Mouse (Mus musculus): Measurements from ENCODE around the gene AW146154. TPM values are rescaled to one million over a fixed set of nuclear protein-coding genes. Genes with fewer than 3 reads are reported as not detected.
"Not testable (repeated sequence)": the region's sequence is repeated elsewhere in the genome, so short reads cannot be mapped to it uniquely, and the experiment has no call there.

Gene AW146154
- 0.85 TPM for polyA plus RNA-seq (2012; fragmentation: generic; extraction: Trizol)
- long read RNA-seq, experiment 1, partial matches to known transcripts, result 0 of 7 reads
- long read RNA-seq, experiment 1, other reads (novel, unspliced or antisense), result 3 of 7 reads
- long read RNA-seq, experiment 2, transcript AW146154-201 (4 exons, 3,411 nt), result major isoform, 9 of 12 reads
- long read RNA-seq, experiment 2, partial matches to known transcripts, result 0 of 12 reads
- long read RNA-seq, experiment 2, other reads (novel, unspliced or antisense), result 2 of 12 reads

DNA sequence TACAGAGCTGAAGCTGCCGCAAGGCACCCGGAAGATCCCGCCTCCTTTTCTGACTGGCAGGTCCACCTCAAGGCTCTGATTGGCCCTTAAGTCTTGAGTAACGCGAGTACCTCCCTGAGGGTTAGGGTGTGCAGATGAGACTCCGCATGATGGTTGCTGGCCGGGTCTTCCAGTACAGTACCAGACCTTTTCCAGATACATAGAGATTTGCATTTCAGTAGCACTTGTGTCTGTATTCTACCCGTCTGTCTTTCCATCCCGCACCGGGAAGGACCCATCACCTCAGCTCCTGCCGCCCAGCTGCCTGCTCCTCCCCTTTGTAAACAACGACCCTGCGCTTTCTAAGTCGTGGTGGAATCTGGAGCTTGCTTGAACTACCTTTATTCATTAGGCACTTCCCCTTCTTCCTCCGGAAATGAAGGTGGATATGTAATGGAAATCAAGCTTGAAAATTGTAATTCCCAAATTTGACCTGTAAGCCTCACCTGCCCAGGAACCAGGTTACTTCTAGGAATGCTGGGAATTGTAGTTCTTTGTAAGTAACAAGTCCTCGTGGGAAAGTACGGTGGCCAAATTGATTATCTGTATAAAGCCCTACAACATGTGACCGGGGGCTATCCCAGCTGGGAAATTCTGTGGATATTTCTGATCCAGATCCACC is at the start of gene AW146154, which contains the start of gene Gm20449:
TSS of gene AW146154 (minus strand) at position 502 of the 661 bp plus-strand sequence.
TSS of gene Gm20449 (minus strand) at position 29 of the 661 bp plus-strand sequence.
- no peak for TF ChIP-seq USF1 (IDR thresholded peaks at IDR 0.05; ENCODE audit: low read depth)
- no peak for TF ChIP-seq CTCF (IDR thresholded peaks at IDR 0.05; ENCODE audit: control insufficient read depth, insufficient read depth, insufficient read length)
- no peak for TF ChIP-seq MAX (IDR thresholded peaks at IDR 0.05)
- TF ChIP-seq MYOG (IDR thresholded peaks at IDR 0.05; ENCODE audit: control insufficient read depth, extremely low read depth, insufficient read length), result no peak
- no peak for TF ChIP-seq FOSL1 (IDR thresholded peaks at IDR 0.05; ENCODE audit: insufficient read depth, low read length, poor library complexity, severe bottlenecking)
- TF ChIP-seq CEBPB (IDR thresholded peaks at IDR 0.05; ENCODE audit: low read depth), result no peak
- no peak for TF ChIP-seq MYOD1 (IDR thresholded peaks at IDR 0.05; ENCODE audit: control insufficient read depth, insufficient read length, low read depth)
- Histone ChIP-seq H3K79me2 (ENCODE audit: control insufficient read depth, insufficient read depth) (no peaks in the 10 kb centered on the region), H3K4me3 (ENCODE audit: insufficient read depth, poor library complexity, severe bottlenecking) (peak within 1 kb of the TSS; percentile 40), H3ac (ENCODE audit: control insufficient read depth, insufficient read length, low read depth) (peak within 1 kb of the TSS; percentile 56), H3K79me3 (ENCODE audit: low read depth) (no peaks in the 10 kb centered on the region), H3K36me3 (ENCODE audit: control insufficient read depth, insufficient read depth) (no peaks in the 10 kb centered on the region), H3K27me3 (ENCODE audit: control insufficient read depth, insufficient read depth, insufficient read length) (no peaks in the 10 kb centered on the region)

DNA sequence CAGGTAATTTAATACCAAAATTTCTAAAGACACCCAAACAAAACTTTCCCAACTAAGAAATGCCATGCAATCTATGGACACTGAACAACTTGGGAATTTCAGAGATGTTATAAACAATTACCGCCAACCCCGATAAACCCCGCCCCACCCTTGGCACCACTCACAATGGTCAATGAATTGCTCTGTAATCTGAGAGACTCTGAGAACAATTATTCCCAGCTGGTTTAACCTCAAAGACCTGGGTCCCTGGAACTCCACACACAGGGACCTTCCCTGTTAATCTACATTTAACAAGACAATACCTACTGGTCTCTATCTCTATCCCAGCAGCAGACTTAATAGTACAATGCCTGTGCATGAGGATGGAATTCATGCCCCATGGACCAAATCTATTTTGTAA is 13.0 kb upstream of the AW146154 start:
- no peak for TF ChIP-seq CEBPB (IDR thresholded peaks at IDR 0.05; ENCODE audit: low read depth)
- H3K79me2 ChIP-seq (ENCODE audit: control insufficient read depth, insufficient read depth), result no peaks in the 10 kb centered on the region
- H3K27me3 ChIP-seq (ENCODE audit: control insufficient read depth, insufficient read depth, insufficient read length), result no peaks in the 10 kb centered on the region
- H3K79me3 ChIP-seq (ENCODE audit: low read depth), result no peaks in the 10 kb centered on the region
- no peak overlapping the region for H3K4me3 ChIP-seq (ENCODE audit: insufficient read depth, poor library complexity, severe bottlenecking)
- H3ac ChIP-seq (ENCODE audit: control insufficient read depth, insufficient read length, low read depth), result no peak overlapping the region
- no peaks in the 10 kb centered on the region for H3K36me3 ChIP-seq (ENCODE audit: control insufficient read depth, insufficient read depth)

DNA sequence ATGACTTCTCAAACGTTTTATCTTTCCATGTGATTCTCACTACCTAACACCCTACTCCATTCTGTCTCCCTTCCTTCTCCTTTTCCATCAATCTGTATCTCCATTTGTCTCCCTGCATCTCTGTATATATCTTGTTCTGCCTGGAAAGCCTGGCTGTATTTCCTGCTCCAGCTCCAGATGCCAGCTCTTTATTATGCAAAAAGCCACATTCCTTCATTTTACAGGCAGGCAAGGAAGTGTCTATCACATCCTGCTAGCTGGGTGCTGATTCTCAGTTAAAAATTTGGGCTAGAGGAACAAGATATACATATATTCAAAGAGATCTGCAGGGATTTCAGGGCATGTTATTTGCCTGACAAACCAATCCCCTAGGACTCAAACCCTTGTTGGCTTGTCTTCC is 12.5 kb upstream of the AW146154 start:
- H3K36me3 ChIP-seq (ENCODE audit: control insufficient read depth, insufficient read depth), result no peaks in the 10 kb centered on the region
- no peak for TF ChIP-seq CEBPB (IDR thresholded peaks at IDR 0.05; ENCODE audit: low read depth)
- TF ChIP-seq MYOG (IDR thresholded peaks at IDR 0.05; ENCODE audit: control insufficient read depth, extremely low read depth, insufficient read length), result no peak
- no peak for TF ChIP-seq USF1 (IDR thresholded peaks at IDR 0.05; ENCODE audit: low read depth)
- TF ChIP-seq MYOD1 (IDR thresholded peaks at IDR 0.05; ENCODE audit: control insufficient read depth, insufficient read length, low read depth), result no peak
- no peak for TF ChIP-seq MAX (IDR thresholded peaks at IDR 0.05)
- no peak for TF ChIP-seq FOSL1 (IDR thresholded peaks at IDR 0.05; ENCODE audit: insufficient read depth, low read length, poor library complexity, severe bottlenecking)
- TF ChIP-seq CTCF (IDR thresholded peaks at IDR 0.05; ENCODE audit: control insufficient read depth, insufficient read depth, insufficient read length), result no peak
- no peaks in the 10 kb centered on the region for H3K79me3 ChIP-seq (ENCODE audit: low read depth)
- H3K79me2 ChIP-seq (ENCODE audit: control insufficient read depth, insufficient read depth), result no peaks in the 10 kb centered on the region
- H3K27me3 ChIP-seq (ENCODE audit: control insufficient read depth, insufficient read depth, insufficient read length), result no peaks in the 10 kb centered on the region
- H3ac ChIP-seq (ENCODE audit: control insufficient read depth, insufficient read length, low read depth), result no peak overlapping the region
- no peak overlapping the region for H3K4me3 ChIP-seq (ENCODE audit: insufficient read depth, poor library complexity, severe bottlenecking)

DNA sequence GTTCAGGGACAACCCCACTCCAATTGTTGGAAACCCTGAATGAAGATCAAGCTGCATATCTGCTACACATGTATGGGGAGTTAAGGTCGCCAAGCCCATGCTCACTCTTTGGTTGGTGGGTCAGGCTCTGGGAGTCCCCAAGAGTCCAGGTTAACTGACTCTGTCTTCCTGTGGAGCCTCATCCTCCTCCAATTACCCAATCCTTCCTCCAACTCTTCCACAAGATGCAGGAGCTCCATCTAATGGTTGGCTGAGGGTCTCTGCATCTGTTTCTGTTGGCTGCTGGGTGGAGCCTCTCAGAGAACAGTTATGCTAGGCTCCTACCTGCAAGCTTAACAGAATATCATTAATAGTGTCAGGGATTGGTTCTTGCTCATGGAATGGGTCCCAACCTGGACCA is 2.7 kb upstream of the AW146154 start:
- Histone ChIP-seq H3K79me3 (ENCODE audit: low read depth) (no peaks in the 10 kb centered on the region), H3K79me2 (ENCODE audit: control insufficient read depth, insufficient read depth) (no peaks in the 10 kb centered on the region), H3K27me3 (ENCODE audit: control insufficient read depth, insufficient read depth, insufficient read length) (no peaks in the 10 kb centered on the region), H3K36me3 (ENCODE audit: control insufficient read depth, insufficient read depth) (no peaks in the 10 kb centered on the region), H3ac (ENCODE audit: control insufficient read depth, insufficient read length, low read depth) (no peak overlapping the region), H3K4me3 (ENCODE audit: insufficient read depth, poor library complexity, severe bottlenecking) (no peak overlapping the region)
- no peak for TF ChIP-seq CEBPB (IDR thresholded peaks at IDR 0.05; ENCODE audit: low read depth)
- no peak for TF ChIP-seq MAX (IDR thresholded peaks at IDR 0.05)
- no peak for TF ChIP-seq MYOD1 (IDR thresholded peaks at IDR 0.05; ENCODE audit: control insufficient read depth, insufficient read length, low read depth)
- TF ChIP-seq USF1 (IDR thresholded peaks at IDR 0.05; ENCODE audit: low read depth), result no peak
- no peak for TF ChIP-seq FOSL1 (IDR thresholded peaks at IDR 0.05; ENCODE audit: insufficient read depth, low read length, poor library complexity, severe bottlenecking)
- no peak for TF ChIP-seq MYOG (IDR thresholded peaks at IDR 0.05; ENCODE audit: control insufficient read depth, extremely low read depth, insufficient read length)
- TF ChIP-seq CTCF (IDR thresholded peaks at IDR 0.05; ENCODE audit: control insufficient read depth, insufficient read depth, insufficient read length), result no peak

DNA sequence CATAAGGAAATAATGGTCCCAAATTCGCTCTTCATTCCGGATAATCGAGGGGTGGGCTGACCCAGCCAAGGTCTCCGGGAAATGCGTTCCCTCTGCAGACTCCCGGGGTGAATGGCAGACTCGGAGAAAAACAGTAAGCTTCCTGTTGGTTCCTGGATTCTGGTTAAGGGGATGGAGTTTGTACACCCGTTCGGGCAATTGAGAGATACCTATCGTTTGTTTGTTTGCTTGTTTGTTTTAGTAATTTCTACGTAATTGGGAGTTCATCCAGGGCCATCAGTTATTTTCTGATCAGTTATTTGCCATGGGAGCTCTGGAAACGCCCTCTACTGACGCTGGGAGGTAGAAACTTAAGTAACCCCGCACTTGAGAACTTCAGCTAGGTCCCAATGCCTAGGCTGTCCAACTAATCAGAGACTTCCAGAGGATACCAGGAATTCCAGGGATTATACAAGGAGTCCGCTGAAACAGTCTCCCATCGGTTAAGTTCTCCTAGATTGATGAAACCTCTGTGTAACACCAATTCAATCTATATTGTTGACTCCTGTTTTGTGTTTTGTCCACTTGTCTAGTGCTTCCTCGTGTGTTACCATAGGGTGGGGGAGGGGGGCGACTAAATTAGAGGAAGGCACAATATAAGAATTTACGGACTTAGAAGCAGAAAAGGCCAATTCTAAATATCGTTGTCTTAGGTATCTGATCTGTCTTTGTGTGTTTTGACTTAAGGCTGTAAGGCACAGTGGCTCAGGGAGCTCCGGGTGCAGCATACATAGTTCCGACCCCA is 653 bp upstream of the AW146154 start:
- peak overlapping the region; percentile 40 for H3K4me3 ChIP-seq (ENCODE audit: insufficient read depth, poor library complexity, severe bottlenecking)
- no peaks in the 10 kb centered on the region for H3K27me3 ChIP-seq (ENCODE audit: control insufficient read depth, insufficient read depth, insufficient read length)
- no peaks in the 10 kb centered on the region for H3K79me2 ChIP-seq (ENCODE audit: control insufficient read depth, insufficient read depth)
- H3ac ChIP-seq (ENCODE audit: control insufficient read depth, insufficient read length, low read depth), result no peak overlapping the region
- H3K79me3 ChIP-seq (ENCODE audit: low read depth), result no peaks in the 10 kb centered on the region
- no peaks in the 10 kb centered on the region for H3K36me3 ChIP-seq (ENCODE audit: control insufficient read depth, insufficient read depth)
- TF ChIP-seq MAX (IDR thresholded peaks at IDR 0.05) (no peak), FOSL1 (IDR thresholded peaks at IDR 0.05; ENCODE audit: insufficient read depth, low read length, poor library complexity, severe bottlenecking) (no peak), USF1 (IDR thresholded peaks at IDR 0.05; ENCODE audit: low read depth) (no peak), MYOD1 (IDR thresholded peaks at IDR 0.05; ENCODE audit: control insufficient read depth, insufficient read length, low read depth) (no peak), CEBPB (IDR thresholded peaks at IDR 0.05; ENCODE audit: low read depth) (no peak), CTCF (IDR thresholded peaks at IDR 0.05; ENCODE audit: control insufficient read depth, insufficient read depth, insufficient read length) (no peak), MYOG (IDR thresholded peaks at IDR 0.05; ENCODE audit: control insufficient read depth, extremely low read depth, insufficient read length) (no peak)

DNA sequence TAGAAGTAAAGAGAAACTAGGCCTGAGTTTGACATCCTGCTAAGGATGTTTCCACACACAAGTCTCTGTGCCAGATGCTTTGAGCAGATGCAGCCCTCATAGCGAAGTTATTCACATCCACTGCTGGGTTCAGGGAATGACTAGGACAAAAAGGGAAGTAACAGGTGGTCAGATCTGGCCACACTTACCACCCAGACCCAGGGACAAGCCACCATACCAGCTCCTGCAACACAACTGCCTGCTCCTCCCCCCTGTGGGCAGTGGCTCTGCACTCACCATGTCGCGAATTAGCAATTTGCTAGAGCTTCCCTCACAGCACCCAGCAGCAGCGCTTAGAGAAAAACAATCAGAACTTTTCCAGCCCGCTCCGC is 687 bp downstream of the AW146154 start:
- not testable (repeated sequence) for H3K79me3 ChIP-seq (ENCODE audit: low read depth); H3K27me3 ChIP-seq (ENCODE audit: control insufficient read depth, insufficient read depth, insufficient read length); H3K36me3 ChIP-seq (ENCODE audit: control insufficient read depth, insufficient read depth); H3K79me2 ChIP-seq (ENCODE audit: control insufficient read depth, insufficient read depth)
- Histone ChIP-seq H3K4me3 (ENCODE audit: insufficient read depth, poor library complexity, severe bottlenecking) (peak overlapping the region; percentile 40), H3ac (ENCODE audit: control insufficient read depth, insufficient read length, low read depth) (peak overlapping the region; percentile 49)

DNA sequence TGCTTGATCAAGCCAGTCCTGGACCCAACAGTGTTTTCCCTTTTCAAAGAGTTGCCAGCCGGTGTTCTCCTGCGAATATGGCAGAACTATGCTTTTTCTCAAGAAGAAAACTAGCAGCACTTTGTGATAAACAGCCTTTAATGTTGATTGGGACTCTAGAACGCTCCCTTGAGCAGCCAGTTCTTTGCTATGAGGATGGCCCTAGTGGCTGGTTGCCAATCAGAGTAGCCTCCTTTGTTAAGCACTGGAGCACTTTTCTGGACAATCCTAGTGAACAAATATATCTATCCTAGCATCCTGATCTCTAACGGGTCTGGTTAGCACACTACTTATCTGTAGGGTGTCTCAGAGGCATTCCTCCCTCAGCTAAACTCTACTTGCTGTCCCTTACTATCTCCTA is 1.2 kb downstream of the AW146154 start:
- H3K4me3 ChIP-seq (ENCODE audit: insufficient read depth, poor library complexity, severe bottlenecking); H3ac ChIP-seq (ENCODE audit: control insufficient read depth, insufficient read length, low read depth); H3K79me2 ChIP-seq (ENCODE audit: control insufficient read depth, insufficient read depth); H3K79me3 ChIP-seq (ENCODE audit: low read depth); H3K27me3 ChIP-seq (ENCODE audit: control insufficient read depth, insufficient read depth, insufficient read length); H3K36me3 ChIP-seq (ENCODE audit: control insufficient read depth, insufficient read depth): not testable (repeated sequence)

All from C2C12 (cell line).